Mouse (Mus musculus): ENCODE results near the gene Loxl3. TPM values are rescaled to one million over a fixed set of nuclear protein-coding genes. Genes with fewer than 3 reads are reported as not detected.
A peak's percentile ranks its signal among the peaks of the same experiment; 100 is the strongest.

The Loxl3 gene
- polyA plus RNA-seq, 1 experiment from 2014 or later: 26.0 TPM

DNA sequence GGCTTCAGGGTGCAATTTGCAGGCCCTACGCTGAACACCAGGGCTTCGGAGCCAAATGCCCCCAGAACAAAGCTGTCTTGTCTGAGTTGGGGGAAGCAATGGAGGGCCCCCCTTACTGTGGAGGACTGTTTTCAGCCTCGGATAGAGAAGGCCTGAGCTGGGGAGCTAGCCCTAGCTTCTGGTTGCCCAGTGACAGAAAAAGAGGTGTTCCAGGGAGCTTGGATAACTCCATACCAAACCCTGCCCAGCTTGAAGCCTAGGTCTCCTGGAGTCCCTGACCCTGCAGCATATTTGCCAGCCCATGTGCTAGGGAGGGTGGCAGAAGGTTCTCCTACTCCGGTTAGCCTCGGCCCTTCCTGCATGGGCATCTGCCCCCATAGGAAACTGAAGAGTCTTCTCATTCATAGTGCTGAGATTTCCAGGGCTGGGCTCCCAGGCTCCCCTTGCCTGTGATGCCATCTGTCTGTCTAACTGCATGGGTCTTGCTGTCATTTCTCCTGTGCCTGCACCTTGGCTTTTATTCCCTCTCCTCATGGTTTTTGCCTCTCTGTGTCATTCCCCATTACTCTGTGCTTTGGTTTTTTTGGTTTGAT lies 586 bp downstream of the Loxl3 start:
- Histone ChIP-seq H3K4me1 (replicated peaks; ENCODE audit: control insufficient read depth, insufficient read depth, low read length) (peaks cover 31% of the 10 kb centered on the region), H3K36me3 (ENCODE audit: control insufficient read depth, insufficient read depth, low read length) (no peaks in the 10 kb centered on the region), H3K27me3 (ENCODE audit: control insufficient read depth, insufficient read depth, low read depth, low read length) (no peaks in the 10 kb centered on the region), H3K27ac (ENCODE audit: low read length) (peak overlapping the region; percentile 93), H3K9ac (ENCODE audit: low read length) (peak overlapping the region; percentile 76), H3K9me3 (ENCODE audit: control insufficient read depth, low read length) (no peaks in the 10 kb centered on the region), H3K4me3 (ENCODE audit: low read length) (peak overlapping the region; percentile 75), H3K4me2 (ENCODE audit: low read depth, low read length) (peak overlapping the region; percentile 91)
- 13% methylated on average over 5 of the region's 5 CpGs for WGBS
- ATAC-seq (ENCODE audit: low read depth): no peak

DNA sequence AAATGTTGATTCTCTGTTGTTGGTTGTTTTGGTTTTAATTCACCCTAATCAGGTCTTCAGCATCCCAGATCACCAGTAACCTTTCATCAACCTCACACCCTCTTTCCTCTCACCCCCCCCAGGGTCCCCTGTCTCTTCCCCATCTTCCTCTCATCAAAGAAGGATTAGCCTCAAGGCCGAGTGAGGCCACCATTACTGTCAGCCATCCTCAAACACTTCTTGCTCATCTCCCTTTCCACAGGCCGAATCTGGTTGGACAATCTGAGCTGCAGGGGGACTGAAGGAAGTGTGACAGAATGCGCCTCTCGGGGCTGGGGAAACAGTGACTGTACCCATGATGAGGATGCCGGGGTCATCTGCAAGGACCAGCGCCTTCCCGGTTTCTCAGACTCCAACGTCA lies 3.2 kb downstream of the Loxl3 start:
- WGBS: 46% methylated on average over 8 of the region's 8 CpGs
- Histone ChIP-seq H3K27ac (ENCODE audit: low read length) (no peak overlapping the region), H3K4me3 (ENCODE audit: low read length) (no peak overlapping the region), H3K27me3 (ENCODE audit: control insufficient read depth, insufficient read depth, low read depth, low read length) (no peaks in the 10 kb centered on the region), H3K36me3 (ENCODE audit: control insufficient read depth, insufficient read depth, low read length) (no peaks in the 10 kb centered on the region), H3K4me2 (ENCODE audit: low read depth, low read length) (no peak overlapping the region), H3K9me3 (ENCODE audit: control insufficient read depth, low read length) (no peaks in the 10 kb centered on the region), H3K4me1 (replicated peaks; ENCODE audit: control insufficient read depth, insufficient read depth, low read length) (peaks cover 26% of the 10 kb centered on the region), H3K9ac (ENCODE audit: low read length) (no peak overlapping the region)
- ATAC-seq (ENCODE audit: low read depth): no peak

DNA sequence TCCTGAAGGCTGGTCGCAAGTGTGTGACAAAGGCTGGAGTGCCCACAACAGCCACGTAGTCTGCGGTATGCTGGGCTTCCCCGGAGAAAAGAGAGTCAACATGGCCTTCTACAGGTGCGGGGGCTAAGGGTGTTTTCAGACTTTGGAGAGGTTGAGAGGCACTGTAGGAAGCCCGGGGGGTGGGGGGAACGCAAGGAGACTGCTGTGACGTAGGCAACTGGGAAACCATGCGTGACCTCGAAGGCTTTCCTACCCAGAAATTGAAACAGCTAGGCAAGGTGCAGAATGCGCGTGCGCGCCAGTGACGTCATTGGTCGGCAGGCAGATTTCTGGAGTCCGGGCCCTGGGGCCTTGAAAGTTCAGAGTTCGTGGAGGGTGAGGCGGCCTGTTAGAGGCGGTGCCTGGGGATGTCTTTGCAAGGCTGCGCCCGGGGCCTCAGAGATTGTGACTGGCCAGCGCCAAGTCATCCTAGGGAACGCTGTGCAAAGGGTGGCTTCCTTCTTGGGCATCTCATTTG lies 4.6 kb downstream of the Loxl3 start:
- Histone ChIP-seq H3K9me3 (ENCODE audit: control insufficient read depth, low read length) (no peaks in the 10 kb centered on the region), H3K9ac (ENCODE audit: low read length) (peak overlapping the region; percentile 52), H3K36me3 (ENCODE audit: control insufficient read depth, insufficient read depth, low read length) (no peaks in the 10 kb centered on the region), H3K4me2 (ENCODE audit: low read depth, low read length) (peak overlapping the region; percentile 54), H3K4me1 (replicated peaks; ENCODE audit: control insufficient read depth, insufficient read depth, low read length) (peaks cover 22% of the 10 kb centered on the region), H3K27me3 (ENCODE audit: control insufficient read depth, insufficient read depth, low read depth, low read length) (no peaks in the 10 kb centered on the region), H3K4me3 (ENCODE audit: low read length) (peak overlapping the region; percentile 38), H3K27ac (ENCODE audit: low read length) (no peak overlapping the region)
- ATAC-seq (ENCODE audit: low read depth): peak; percentile 10; the same call in 1 of the 2 replicates
- WGBS: 12% methylated on average over 24 of the region's 24 CpGs

DNA sequence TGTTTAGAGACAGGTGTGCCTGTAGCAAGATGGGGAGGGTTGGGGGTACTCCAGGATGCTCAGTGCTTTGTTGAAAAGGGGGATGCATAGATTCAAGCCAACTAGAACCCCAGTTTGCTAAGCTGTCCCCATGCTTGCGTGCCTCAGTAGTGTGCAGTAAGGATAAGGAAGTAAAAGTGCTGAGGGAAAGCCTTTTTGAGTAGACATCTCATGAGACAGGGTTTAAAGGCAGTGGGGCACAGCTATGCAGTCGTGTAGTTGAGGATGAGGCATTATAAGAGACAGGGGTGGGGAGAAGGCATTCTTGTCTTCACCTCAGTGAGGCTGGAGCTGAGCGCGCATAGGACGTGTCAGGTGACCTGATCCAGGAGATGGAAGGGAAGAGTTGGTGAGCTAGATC lies 6.6 kb downstream of the Loxl3 start:
- 77% methylated on average over 5 of the region's 5 CpGs for WGBS
- no peak for ATAC-seq (ENCODE audit: low read depth)
- Histone ChIP-seq H3K9ac (ENCODE audit: low read length) (no peak overlapping the region), H3K4me2 (ENCODE audit: low read depth, low read length) (no peak overlapping the region), H3K36me3 (ENCODE audit: control insufficient read depth, insufficient read depth, low read length) (no peaks in the 10 kb centered on the region), H3K4me3 (ENCODE audit: low read length) (no peak overlapping the region), H3K27me3 (ENCODE audit: control insufficient read depth, insufficient read depth, low read depth, low read length) (no peaks in the 10 kb centered on the region), H3K27ac (ENCODE audit: low read length) (no peak overlapping the region), H3K9me3 (ENCODE audit: control insufficient read depth, low read length) (no peaks in the 10 kb centered on the region), H3K4me1 (replicated peaks; ENCODE audit: control insufficient read depth, insufficient read depth, low read length) (peaks cover 9% of the 10 kb centered on the region)

DNA sequence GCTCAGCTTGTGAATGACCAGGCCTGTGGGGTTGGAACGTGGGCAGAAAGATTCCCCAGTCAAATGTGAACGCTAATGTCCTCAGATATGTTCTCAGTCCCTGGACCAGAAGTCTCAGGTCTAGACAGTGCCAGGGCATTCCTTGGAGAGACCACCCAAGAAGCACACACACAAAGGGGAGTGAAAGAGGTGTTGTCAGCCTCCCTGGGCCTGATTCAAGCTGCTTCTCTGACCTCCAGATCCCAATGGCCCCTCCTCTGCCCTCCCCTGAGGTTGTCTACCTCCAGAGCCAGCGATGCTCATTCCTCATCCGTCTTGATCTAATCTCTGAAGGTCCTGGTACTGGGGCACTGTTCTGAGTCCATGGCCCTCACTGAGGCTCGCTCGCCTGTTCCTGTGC lies 9.6 kb downstream of the Loxl3 start:
- H3K4me2 ChIP-seq (ENCODE audit: low read depth, low read length): no peak overlapping the region
- no peaks in the 10 kb centered on the region for H3K36me3 ChIP-seq (ENCODE audit: control insufficient read depth, insufficient read depth, low read length)
- no peak overlapping the region for H3K4me3 ChIP-seq (ENCODE audit: low read length)
- no peaks in the 10 kb centered on the region for H3K9me3 ChIP-seq (ENCODE audit: control insufficient read depth, low read length)
- peaks cover 3% of the 10 kb centered on the region for H3K4me1 ChIP-seq (replicated peaks; ENCODE audit: control insufficient read depth, insufficient read depth, low read length)
- no peak overlapping the region for H3K27ac ChIP-seq (ENCODE audit: low read length)
- WGBS: 58% methylated on average over 6 of the region's 6 CpGs
- no peaks in the 10 kb centered on the region for H3K27me3 ChIP-seq (ENCODE audit: control insufficient read depth, insufficient read depth, low read depth, low read length)
- ATAC-seq (ENCODE audit: low read depth): peak; percentile 27; the same call in 1 of the 2 replicates
- H3K9ac ChIP-seq (ENCODE audit: low read length): no peak overlapping the region

DNA sequence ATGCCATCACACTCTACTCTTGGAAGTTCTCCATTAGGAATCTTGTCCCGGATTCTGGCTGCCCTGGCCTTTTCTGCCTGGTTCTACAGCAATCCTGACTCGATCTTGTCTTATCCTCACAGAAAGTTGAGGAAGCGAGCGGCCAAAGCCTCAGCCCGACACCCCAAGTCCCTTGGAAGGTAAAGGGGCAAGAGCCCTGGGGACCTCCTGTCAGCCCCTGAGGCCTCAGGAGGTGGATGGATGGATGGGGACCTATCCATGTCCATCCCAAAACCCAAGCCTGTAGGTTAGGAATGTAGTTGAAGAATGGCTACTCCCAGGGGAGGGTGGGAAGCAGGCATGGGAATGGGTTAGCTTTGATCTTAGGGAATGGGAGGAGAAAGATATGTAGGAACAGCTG lies 10.0 kb downstream of the Loxl3 start:
- H3K4me3 ChIP-seq (ENCODE audit: low read length): no peak overlapping the region
- H3K9ac ChIP-seq (ENCODE audit: low read length): 0 out of 2 replicates have a peak overlapping the region, but pooled peaks have one; percentile 13
- H3K36me3 ChIP-seq (ENCODE audit: control insufficient read depth, insufficient read depth, low read length): no peaks in the 10 kb centered on the region
- no peaks in the 10 kb centered on the region for H3K27me3 ChIP-seq (ENCODE audit: control insufficient read depth, insufficient read depth, low read depth, low read length)
- no peak for ATAC-seq (ENCODE audit: low read depth)
- H3K27ac ChIP-seq (ENCODE audit: low read length): no peak overlapping the region
- H3K4me1 ChIP-seq (replicated peaks; ENCODE audit: control insufficient read depth, insufficient read depth, low read length): no peaks in the 10 kb centered on the region; the same call in 1 of the 2 replicates
- 84% methylated on average over 5 of the region's 5 CpGs for WGBS
- no peak overlapping the region for H3K4me2 ChIP-seq (ENCODE audit: low read depth, low read length)
- no peaks in the 10 kb centered on the region for H3K9me3 ChIP-seq (ENCODE audit: control insufficient read depth, low read length)

DNA sequence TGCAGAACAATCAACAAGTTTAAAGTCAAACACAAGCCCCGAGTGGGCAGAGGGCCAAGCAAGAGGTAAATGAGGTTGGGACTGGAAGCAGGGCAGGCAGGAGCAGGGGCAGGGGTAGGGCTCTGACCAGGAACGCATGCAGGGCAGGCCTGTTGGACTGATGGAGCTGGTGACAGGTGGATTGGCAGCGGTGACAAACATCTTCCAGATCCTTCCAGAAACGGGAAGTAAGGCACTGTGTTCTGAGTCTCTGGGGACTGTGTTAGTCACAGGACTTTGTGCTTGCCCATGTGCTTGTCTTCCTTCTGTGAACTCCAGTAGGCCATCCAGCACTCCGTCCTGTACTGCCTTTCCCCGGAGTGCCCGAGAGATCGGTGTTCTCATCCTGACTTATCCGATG lies 10.8 kb downstream of the Loxl3 start:
- Histone ChIP-seq H3K27ac (ENCODE audit: low read length) (no peak overlapping the region), H3K27me3 (ENCODE audit: control insufficient read depth, insufficient read depth, low read depth, low read length) (no peaks in the 10 kb centered on the region), H3K4me2 (ENCODE audit: low read depth, low read length) (no peak overlapping the region), H3K9me3 (ENCODE audit: control insufficient read depth, low read length) (no peaks in the 10 kb centered on the region), H3K4me1 (replicated peaks; ENCODE audit: control insufficient read depth, insufficient read depth, low read length) (no peaks in the 10 kb centered on the region; the same call in 1 of the 2 replicates), H3K36me3 (ENCODE audit: control insufficient read depth, insufficient read depth, low read length) (no peaks in the 10 kb centered on the region), H3K4me3 (ENCODE audit: low read length) (no peak overlapping the region), H3K9ac (ENCODE audit: low read length) (no peak overlapping the region)
- no peak for ATAC-seq (ENCODE audit: low read depth)
- 72% methylated on average over 9 of the region's 9 CpGs for WGBS

GRCm38 (mm10) chr6:83049367-83049766 lies 15.4 kb downstream of the Loxl3 start:
- peaks cover 12% of the 10 kb centered on the region for H3K4me1 ChIP-seq (replicated peaks; ENCODE audit: control insufficient read depth, insufficient read depth, low read length)
- WGBS: 65% methylated on average over 10 of the region's 10 CpGs
- no peak overlapping the region for H3K9ac ChIP-seq (ENCODE audit: low read length)
- H3K9me3 ChIP-seq (ENCODE audit: control insufficient read depth, low read length): no peaks in the 10 kb centered on the region
- H3K27ac ChIP-seq (ENCODE audit: low read length): no peak overlapping the region
- no peaks in the 10 kb centered on the region for H3K27me3 ChIP-seq (ENCODE audit: control insufficient read depth, insufficient read depth, low read depth, low read length)
- no peak overlapping the region for H3K4me2 ChIP-seq (ENCODE audit: low read depth, low read length)
- ATAC-seq (ENCODE audit: low read depth): no peak
- no peak overlapping the region for H3K4me3 ChIP-seq (ENCODE audit: low read length)
- peaks cover 14% of the 10 kb centered on the region for H3K36me3 ChIP-seq (ENCODE audit: control insufficient read depth, insufficient read depth, low read length)

DNA sequence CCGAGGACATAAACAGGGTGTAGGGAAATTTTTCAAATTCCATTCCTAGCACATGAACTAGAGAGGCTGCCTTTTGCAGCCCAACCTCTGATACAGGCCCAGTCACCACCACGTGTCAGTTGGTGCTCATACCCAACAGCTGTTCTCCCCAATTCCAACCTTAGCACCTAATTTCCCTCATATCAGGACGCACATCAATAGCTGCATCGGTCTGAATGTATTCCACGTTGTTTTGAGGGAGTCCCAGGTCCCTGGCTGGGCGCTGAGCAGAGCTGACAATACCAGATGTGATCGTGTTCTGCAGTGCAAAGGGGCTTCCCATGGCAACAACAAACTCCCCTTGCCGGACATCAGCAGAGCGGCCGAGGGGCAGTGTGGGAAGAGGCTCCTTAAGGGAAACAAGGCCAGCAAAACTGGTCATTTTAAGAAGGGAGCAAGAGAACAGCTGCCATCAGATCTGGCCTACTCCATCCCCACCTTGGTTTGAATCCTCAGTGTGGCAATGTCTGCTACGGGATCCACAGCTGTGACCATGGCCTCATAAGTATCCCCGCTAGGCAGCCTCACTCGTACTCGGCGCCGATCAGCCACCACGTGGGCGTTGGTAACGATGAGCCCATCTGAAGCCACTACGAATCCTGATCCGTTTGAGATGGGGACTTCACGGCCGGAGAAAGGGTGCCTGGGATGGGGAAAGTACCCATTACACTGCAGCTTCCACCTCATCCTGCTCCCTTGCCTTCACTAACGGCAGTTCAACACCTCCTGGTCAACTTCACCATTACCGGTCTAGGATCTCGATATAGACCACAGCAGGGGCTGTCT lies 19.4 kb downstream of the Loxl3 start:
- H3K4me2 ChIP-seq (ENCODE audit: low read depth, low read length): peak overlapping the region; percentile 95
- peak overlapping the region; percentile 62 for H3K27ac ChIP-seq (ENCODE audit: low read length)
- H3K9ac ChIP-seq (ENCODE audit: low read length): peak overlapping the region; percentile 92
- no peaks in the 10 kb centered on the region for H3K9me3 ChIP-seq (ENCODE audit: control insufficient read depth, low read length)
- ATAC-seq (ENCODE audit: low read depth): 0 out of 2 replicates have a peak, but pooled peaks have one; percentile 2
- peak overlapping the region; percentile 75 for H3K4me3 ChIP-seq (ENCODE audit: low read length)
- H3K4me1 ChIP-seq (replicated peaks; ENCODE audit: control insufficient read depth, insufficient read depth, low read length): peaks cover 22% of the 10 kb centered on the region
- H3K27me3 ChIP-seq (ENCODE audit: control insufficient read depth, insufficient read depth, low read depth, low read length): no peaks in the 10 kb centered on the region
- peaks cover 19% of the 10 kb centered on the region for H3K36me3 ChIP-seq (ENCODE audit: control insufficient read depth, insufficient read depth, low read length)
- WGBS: 1% methylated on average over 26 of the region's 26 CpGs

Data from lung, embryonic 16.5 days (tissue).